Mouse (Mus musculus): Measurements from ENCODE around the gene Hnrnph3. TPM values are rescaled to one million over a fixed set of nuclear protein-coding genes. Genes with fewer than 3 reads are reported as not detected.
A peak's percentile ranks its signal among the peaks of the same experiment; 100 is the strongest.

Hnrnph3 gene
- polyA plus RNA-seq, 1 experiment: 177 TPM

- no peak for DNase-seq (ENCODE audit: low read depth)
- TF ChIP-seq POLR2A (IDR thresholded peaks at IDR 0.05; ENCODE audit: borderline replicate concordance, extremely low read depth, insufficient read depth, insufficient read length, poor library complexity, severe bottlenecking) (no peak), CTCF (IDR thresholded peaks at IDR 0.05; ENCODE audit: borderline replicate concordance, extremely low read depth, insufficient read depth, insufficient read length) (no peak)
These were observed 3.6 kb upstream of the Hnrnph3 start for GRCm38 (mm10) chr10:63027376-63028161.

GRCm38 (mm10) chr10:63026795-63027160 lies 2.8 kb upstream of the Hnrnph3 start:
- TF ChIP-seq CTCF (IDR thresholded peaks at IDR 0.05; ENCODE audit: borderline replicate concordance, extremely low read depth, insufficient read depth, insufficient read length): no peak
- no peak for TF ChIP-seq POLR2A (IDR thresholded peaks at IDR 0.05; ENCODE audit: borderline replicate concordance, extremely low read depth, insufficient read depth, insufficient read length, poor library complexity, severe bottlenecking)
- peak; percentile 56 for DNase-seq (ENCODE audit: low read depth)

- TF ChIP-seq POLR2A (IDR thresholded peaks at IDR 0.05; ENCODE audit: borderline replicate concordance, extremely low read depth, insufficient read depth, insufficient read length, poor library complexity, severe bottlenecking): no peak
- no peak for TF ChIP-seq CTCF (IDR thresholded peaks at IDR 0.05; ENCODE audit: borderline replicate concordance, extremely low read depth, insufficient read depth, insufficient read length)
- peak; percentile 95 for DNase-seq (ENCODE audit: low read depth)
These were observed 2.3 kb upstream of the Hnrnph3 start for GRCm38 (mm10) chr10:63026156-63026794.

DNA sequence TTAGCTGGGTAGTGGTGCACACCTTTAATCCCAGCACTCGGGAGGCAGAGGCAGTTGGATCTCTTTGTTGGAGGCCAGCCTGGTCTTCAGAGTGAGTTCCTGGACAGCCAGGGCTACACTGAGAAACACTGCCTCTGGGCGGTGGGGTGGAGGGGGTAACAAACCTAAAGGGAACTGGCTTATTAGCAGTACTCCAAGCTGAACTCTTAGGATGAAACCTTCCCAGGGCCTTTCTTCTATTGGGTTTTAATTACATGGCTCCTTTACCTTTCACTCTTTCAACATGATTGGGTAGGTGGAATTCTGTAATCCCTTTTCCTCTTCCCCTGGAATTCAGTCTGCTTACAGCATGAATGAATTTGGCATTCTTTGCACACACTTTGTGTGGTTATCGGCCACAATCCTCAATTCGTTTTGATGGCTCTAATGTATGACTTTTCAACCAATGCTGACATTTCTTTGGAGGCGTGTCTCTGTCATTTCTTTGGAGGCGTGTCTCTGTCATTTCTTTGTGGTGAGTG lies 1.5 kb upstream of the Hnrnph3 start:
- TF ChIP-seq CTCF (IDR thresholded peaks at IDR 0.05; ENCODE audit: borderline replicate concordance, extremely low read depth, insufficient read depth, insufficient read length) (no peak), POLR2A (IDR thresholded peaks at IDR 0.05; ENCODE audit: borderline replicate concordance, extremely low read depth, insufficient read depth, insufficient read length, poor library complexity, severe bottlenecking) (no peak)
- DNase-seq (ENCODE audit: low read depth): peak; percentile 83

DNA sequence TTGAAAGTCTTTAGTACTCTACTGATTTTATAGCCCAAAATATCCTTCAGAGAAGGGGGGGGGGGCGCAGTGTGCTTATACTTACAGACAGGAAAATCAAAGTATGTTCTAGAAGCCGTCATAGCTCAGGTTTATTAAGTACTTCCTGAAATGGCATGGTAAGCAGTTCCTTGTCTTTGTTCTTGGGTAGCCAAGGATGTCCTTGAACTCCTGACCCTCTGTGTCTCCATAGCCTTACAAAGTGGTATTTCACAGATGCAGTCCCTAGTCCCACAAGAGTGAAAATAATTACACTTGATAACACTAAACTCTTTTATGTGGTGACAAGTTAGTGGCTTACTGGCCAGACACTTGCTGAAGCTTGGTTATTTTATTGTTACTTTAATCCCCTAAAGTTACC lies 999 bp upstream of the Hnrnph3 start:
- DNase-seq (ENCODE audit: low read depth): peak; percentile 65
- TF ChIP-seq CTCF (IDR thresholded peaks at IDR 0.05; ENCODE audit: borderline replicate concordance, extremely low read depth, insufficient read depth, insufficient read length): no peak
- no peak for TF ChIP-seq POLR2A (IDR thresholded peaks at IDR 0.05; ENCODE audit: borderline replicate concordance, extremely low read depth, insufficient read depth, insufficient read length, poor library complexity, severe bottlenecking)

- peak; percentile 88 for DNase-seq (ENCODE audit: low read depth)
- TF ChIP-seq CTCF (IDR thresholded peaks at IDR 0.05; ENCODE audit: borderline replicate concordance, extremely low read depth, insufficient read depth, insufficient read length): peak; percentile 36; the same call in 1 of the 2 replicates
- no peak for TF ChIP-seq POLR2A (IDR thresholded peaks at IDR 0.05; ENCODE audit: borderline replicate concordance, extremely low read depth, insufficient read depth, insufficient read length, poor library complexity, severe bottlenecking)
These were observed 528 bp upstream of the Hnrnph3 start for GRCm38 (mm10) chr10:63024580-63024910.

DNA sequence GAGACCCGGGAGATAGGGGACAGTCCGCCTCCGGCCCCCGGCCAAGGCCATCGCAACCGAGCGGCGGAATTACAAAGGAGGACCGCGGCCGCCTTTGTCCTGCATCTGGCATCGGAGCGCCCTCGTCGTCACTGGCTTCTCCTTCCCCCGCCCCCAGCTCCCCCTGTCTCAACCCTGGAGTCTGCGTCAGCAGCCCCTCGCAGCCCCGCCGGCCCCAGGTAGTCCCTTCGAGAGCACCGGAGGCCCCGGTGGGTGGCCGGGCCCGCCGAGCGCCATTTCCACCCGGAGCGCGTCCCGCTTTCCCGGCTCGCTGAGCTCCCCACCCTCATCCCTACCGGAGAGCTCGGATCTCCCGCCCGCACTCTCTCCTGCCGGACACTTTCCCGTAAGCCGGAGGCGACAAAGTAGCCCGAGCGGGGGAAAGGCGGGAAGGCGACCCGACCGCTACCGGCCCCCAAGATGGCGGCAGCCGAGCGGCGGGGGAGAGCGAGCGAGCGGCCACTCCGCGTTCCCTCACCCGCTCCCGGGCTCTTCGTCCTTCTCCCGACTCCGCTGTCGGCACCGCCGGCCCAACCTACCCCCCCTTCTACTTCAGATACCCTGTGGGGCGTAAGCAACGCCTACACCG lies 782 bp downstream of the Hnrnph3 start:
- TF ChIP-seq CTCF (IDR thresholded peaks at IDR 0.05; ENCODE audit: borderline replicate concordance, extremely low read depth, insufficient read depth, insufficient read length) (no peak), POLR2A (IDR thresholded peaks at IDR 0.05; ENCODE audit: borderline replicate concordance, extremely low read depth, insufficient read depth, insufficient read length, poor library complexity, severe bottlenecking) (peak; percentile 45; the same call in 1 of the 2 replicates)
- peak; percentile 84 for DNase-seq (ENCODE audit: low read depth)

GRCm38 (mm10) chr10:63022541-63023120 lies 1.4 kb downstream of the Hnrnph3 start:
- no peak for TF ChIP-seq POLR2A (IDR thresholded peaks at IDR 0.05; ENCODE audit: borderline replicate concordance, extremely low read depth, insufficient read depth, insufficient read length, poor library complexity, severe bottlenecking)
- TF ChIP-seq CTCF (IDR thresholded peaks at IDR 0.05; ENCODE audit: borderline replicate concordance, extremely low read depth, insufficient read depth, insufficient read length): no peak
- DNase-seq (ENCODE audit: low read depth): peak; percentile 42

GRCm38 (mm10) chr10:63021702-63022101 lies 2.3 kb downstream of the Hnrnph3 start:
- no peak for DNase-seq (ENCODE audit: low read depth)
- TF ChIP-seq POLR2A (IDR thresholded peaks at IDR 0.05; ENCODE audit: borderline replicate concordance, extremely low read depth, insufficient read depth, insufficient read length, poor library complexity, severe bottlenecking) (no peak), CTCF (IDR thresholded peaks at IDR 0.05; ENCODE audit: borderline replicate concordance, extremely low read depth, insufficient read depth, insufficient read length) (no peak)

GRCm38 (mm10) chr10:63019304-63019703 lies 4.7 kb downstream of the Hnrnph3 start:
- DNase-seq (ENCODE audit: low read depth): no peak
- no peak for TF ChIP-seq CTCF (IDR thresholded peaks at IDR 0.05; ENCODE audit: borderline replicate concordance, extremely low read depth, insufficient read depth, insufficient read length)
- TF ChIP-seq POLR2A (IDR thresholded peaks at IDR 0.05; ENCODE audit: borderline replicate concordance, extremely low read depth, insufficient read depth, insufficient read length, poor library complexity, severe bottlenecking): no peak

GRCm38 (mm10) chr10:63014168-63014567 lies 9.8 kb downstream of the Hnrnph3 start:
- DNase-seq (ENCODE audit: low read depth): no peak
- no peak for TF ChIP-seq CTCF (IDR thresholded peaks at IDR 0.05; ENCODE audit: borderline replicate concordance, extremely low read depth, insufficient read depth, insufficient read length)
- no peak for TF ChIP-seq POLR2A (IDR thresholded peaks at IDR 0.05; ENCODE audit: borderline replicate concordance, extremely low read depth, insufficient read depth, insufficient read length, poor library complexity, severe bottlenecking)

Data from brain, embryonic 14.5 days (tissue).